Mouse (Mus musculus) bone marrow macrophage, adult 2 months (primary cell): Measurements from ENCODE around the gene Cd274. TPM values are rescaled to one million over a fixed set of nuclear protein-coding genes. Genes with fewer than 3 reads are reported as not detected.

Experiments
- H3K27ac ChIP-seq: 2 replicates; pipeline ENCODE4 v1.5.1; 2012; ENCODE audit warnings: low read depth, low read length; ENCODE audit not compliant: insufficient read depth
- H3K4me1 ChIP-seq: 2 replicates; pipeline ENCODE4 v1.6.1; 2012; ENCODE audit warnings: low read length; ENCODE audit not compliant: control insufficient read depth, insufficient read depth
- H3K4me3 ChIP-seq: 2 replicates; pipeline ENCODE4 v1.5.1; 2012; ENCODE audit warnings: mild to moderate bottlenecking, low read length, moderate library complexity; ENCODE audit not compliant: insufficient read depth
- CTCF ChIP-seq: IDR thresholded peaks from 2 replicates; pipeline ENCODE4 v1.5.1; 2012; ENCODE audit warnings: low read depth, mild to moderate bottlenecking, low read length, moderate library complexity
- POLR2A ChIP-seq: IDR thresholded peaks from 2 replicates; pipeline ENCODE4 v1.6.1; 2012; ENCODE audit warnings: mild to moderate bottlenecking, low read depth, low read length, borderline replicate concordance
- polyA plus RNA-seq: library from polyadenylated mRNA; stranded (reverse); fragments of >200 nt; gene quantifications from 2 replicates; pipeline ENCODE4 v1.2.4, GENCODE M21; 2012; ENCODE audit not compliant: missing spikeins, insufficient read depth, insufficient read length

The Cd274 gene
- polyA plus RNA-seq, 1 experiment: 42.7 TPM

DNA sequence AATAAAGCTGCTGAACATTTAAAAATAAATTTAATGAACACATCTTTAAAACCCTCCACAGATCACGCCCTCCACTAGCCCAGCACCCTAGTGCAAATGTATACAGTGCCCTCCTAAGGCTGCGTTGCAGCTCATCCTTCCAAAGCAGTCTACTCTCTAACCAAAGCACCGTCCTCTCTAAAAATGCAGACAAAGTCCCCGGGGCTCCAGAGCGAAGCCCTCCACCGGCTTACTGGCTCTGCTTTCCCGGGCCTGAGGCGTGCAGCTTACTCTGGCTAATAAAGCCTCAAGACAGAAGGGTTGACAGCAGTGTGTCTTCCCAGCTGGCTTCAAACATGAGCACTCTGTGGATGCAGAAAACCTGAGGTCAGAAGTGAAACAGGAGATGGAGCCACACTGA lies 53.1 kb downstream of the Cd274 start:
- peaks cover 28% of the 10 kb centered on the region for H3K4me1 ChIP-seq
- no peak for TF ChIP-seq CTCF
- TF ChIP-seq POLR2A: no peak
- H3K27ac ChIP-seq: peak overlapping the region; percentile 75
- H3K4me3 ChIP-seq: no peak overlapping the region

DNA sequence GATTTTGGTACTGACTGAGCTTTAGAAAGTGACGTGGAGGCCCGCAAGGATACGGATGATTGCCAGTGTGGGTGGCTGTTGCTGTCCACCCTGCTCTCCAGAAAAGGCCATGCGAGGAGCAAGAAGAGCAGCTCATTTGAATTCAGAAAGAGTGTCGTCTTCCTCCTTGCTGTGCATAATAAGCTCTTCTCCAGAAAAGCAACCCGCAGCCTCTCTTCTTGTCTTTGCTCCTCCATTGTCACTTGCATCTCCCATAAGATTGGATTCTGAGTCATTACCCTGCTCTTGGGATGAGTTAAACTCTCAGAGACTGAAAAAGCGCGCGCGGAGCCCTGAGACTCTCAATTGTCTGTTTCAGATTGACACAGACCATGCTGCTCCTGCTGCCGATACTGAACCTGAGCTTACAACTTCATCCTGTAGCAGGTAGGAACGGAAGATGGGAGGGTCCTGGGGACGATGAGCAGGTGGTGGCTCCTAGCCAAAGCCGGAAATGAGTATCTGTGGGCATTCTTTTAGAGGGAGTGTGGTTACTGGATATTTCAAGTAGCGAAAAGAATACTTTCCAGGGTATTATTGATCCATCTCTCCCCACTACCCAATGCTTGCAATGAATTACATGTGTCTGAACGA lies 54.9 kb downstream of the Cd274 start:
- Histone ChIP-seq H3K4me1 (peaks cover 28% of the 10 kb centered on the region), H3K27ac (no peak overlapping the region), H3K4me3 (no peak overlapping the region)
- TF ChIP-seq CTCF (no peak), POLR2A (no peak)

DNA sequence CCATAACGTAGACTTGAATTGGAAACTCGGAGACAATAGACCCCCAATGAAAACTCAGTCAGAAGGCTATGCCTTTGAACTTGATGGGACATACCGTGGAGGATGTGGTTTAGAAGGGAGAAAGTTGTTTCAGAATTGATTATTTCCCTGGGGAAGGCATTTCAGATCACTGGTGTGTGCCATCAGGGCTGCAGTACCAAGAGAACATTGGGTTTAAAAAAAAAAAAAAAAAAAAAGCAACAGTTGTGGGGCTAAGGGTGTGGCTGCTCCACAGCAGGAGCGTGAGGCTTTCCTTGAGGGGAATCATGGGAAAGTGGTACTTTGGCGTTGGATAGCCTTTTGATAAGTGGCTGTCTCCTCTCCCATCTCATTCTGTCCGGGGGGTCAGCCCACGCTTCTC lies 55.5 kb downstream of the Cd274 start:
- Histone ChIP-seq H3K4me1 (peaks cover 23% of the 10 kb centered on the region), H3K27ac (no peak overlapping the region), H3K4me3 (no peak overlapping the region)
- no peak for TF ChIP-seq CTCF
- TF ChIP-seq POLR2A: no peak

DNA sequence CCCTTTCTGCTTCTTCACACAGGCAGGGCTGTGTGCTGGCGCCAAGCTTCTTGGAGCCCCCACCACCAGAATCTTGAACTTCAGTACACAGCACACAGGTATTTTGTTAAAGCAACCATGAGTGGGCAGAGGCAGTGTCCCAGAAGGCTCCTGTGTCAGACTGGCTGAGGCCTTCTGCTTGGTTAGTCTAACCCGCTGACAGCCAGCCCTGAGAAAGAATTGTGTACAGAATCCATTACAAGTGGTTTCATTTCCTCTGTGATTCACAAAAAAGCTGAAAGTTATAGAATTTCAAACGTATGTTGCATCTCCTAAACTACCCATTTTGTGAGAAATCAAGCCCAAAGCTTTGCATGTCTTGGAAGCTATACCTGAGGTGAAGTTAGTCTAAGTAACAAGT lies 63.3 kb downstream of the Cd274 start:
- peaks cover 31% of the 10 kb centered on the region for H3K4me1 ChIP-seq
- no peak for TF ChIP-seq CTCF
- H3K27ac ChIP-seq: peak overlapping the region; percentile 72
- no peak overlapping the region for H3K4me3 ChIP-seq

DNA sequence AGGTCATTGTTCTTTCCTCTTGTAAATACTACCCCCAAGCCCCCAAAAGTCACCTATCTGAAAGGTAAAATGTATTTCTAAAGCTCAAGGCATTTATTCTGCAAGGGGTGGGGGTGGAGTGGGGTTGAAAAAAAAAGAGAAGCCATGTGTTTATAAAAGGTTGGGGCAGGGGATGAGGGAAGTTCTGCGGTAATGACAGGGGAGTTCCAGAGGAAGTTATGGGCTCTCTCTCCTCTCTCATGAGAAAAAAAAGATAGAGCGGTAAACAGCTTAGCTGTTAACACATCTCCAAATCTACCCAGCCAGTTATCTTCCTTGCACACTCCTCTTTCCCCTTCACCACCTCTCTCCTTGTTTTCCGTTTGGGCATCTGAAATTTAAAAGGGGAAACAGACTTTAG lies 63.7 kb downstream of the Cd274 start:
- Histone ChIP-seq H3K4me3 (no peak overlapping the region), H3K27ac (peak overlapping the region; percentile 72), H3K4me1 (peaks cover 31% of the 10 kb centered on the region)
- TF ChIP-seq CTCF: no peak
- no peak for TF ChIP-seq POLR2A

DNA sequence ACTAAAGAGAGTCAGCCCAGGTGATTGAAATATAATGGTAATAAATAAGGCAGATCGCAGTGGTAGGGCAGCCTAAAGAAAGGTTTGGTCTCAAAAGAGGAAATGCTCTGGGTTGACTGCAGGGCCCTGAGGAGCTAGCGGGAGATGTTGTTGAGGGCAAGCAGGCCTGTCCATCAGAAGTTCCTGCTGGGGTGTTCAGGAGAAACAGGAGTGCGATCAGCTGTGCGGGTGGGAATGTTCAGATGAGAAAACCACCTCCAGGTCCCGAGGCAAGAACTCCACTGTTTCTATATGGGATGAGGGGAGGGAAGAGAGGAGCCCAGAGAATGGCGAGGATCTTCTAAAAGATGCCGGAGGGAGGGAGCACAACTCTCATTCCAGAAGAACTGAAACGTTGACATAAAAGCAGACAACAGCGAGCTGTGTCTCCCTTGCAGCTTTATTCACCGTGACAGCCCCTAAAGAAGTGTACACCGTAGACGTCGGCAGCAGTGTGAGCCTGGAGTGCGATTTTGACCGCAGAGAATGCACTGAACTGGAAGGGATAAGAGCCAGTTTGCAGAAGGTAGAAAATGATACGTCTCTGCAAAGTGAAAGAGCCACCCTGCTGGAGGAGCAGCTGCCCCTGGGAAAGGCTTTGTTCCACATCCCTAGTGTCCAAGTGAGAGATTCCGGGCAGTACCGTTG lies 69.7 kb downstream of the Cd274 start:
- Histone ChIP-seq H3K27ac (no peak overlapping the region), H3K4me1 (peaks cover 16% of the 10 kb centered on the region), H3K4me3 (no peak overlapping the region)
- no peak for TF ChIP-seq CTCF
- TF ChIP-seq POLR2A: no peak

Other genes starting within 250 kb of the Cd274 start
- 22.3 and 24.7 TPM in 2 replicates for gene Jak2, start 115.6 kb upstream of the Cd274 start, polyA plus RNA-seq
- gene Insl6, start 42.1 kb upstream of the Cd274 start, polyA plus RNA-seq: 16.7 and 21.7 TPM in 2 replicates
- gene Rln1, start 32.8 kb upstream of the Cd274 start, polyA plus RNA-seq: not detected in 2 replicates
- 181 and 239 TPM in 2 replicates for gene Plgrkt, start 65 bp upstream of the Cd274 start, polyA plus RNA-seq
- 1.6 and 1.8 TPM in 2 replicates for gene Pdcd1lg2, start 43.5 kb downstream of the Cd274 start, polyA plus RNA-seq
- 22.5 and 23.1 TPM in 2 replicates for gene Ric1, start 154.8 kb downstream of the Cd274 start, polyA plus RNA-seq